Mouse (Mus musculus) heart, postnatal 10 days (tissue): Measurements from ENCODE around the gene Tjp2. TPM values are rescaled to one million over a fixed set of nuclear protein-coding genes. Genes with fewer than 3 reads are reported as not detected.
"Not testable (repeated sequence)": the region's sequence is repeated elsewhere in the genome, so short reads cannot be mapped to it uniquely, and the experiment has no call there.

Source experiments
- DNase-seq, 2 experiments: peaks; one replicate each; pipeline ENCODE4 v3.0.0; 2021
- intact Hi-C: fragments of 180-260 bp; cut with DNase I; formaldehyde crosslinking; loops from one replicate; pipeline ENCODE4 v1.15.1; 2025
- total RNA-seq, 2 experiments: library from RNA; stranded (reverse); gene quantifications; 2 replicates each; pipeline ENCODE4 v1.2.3; 2021

Tjp2 gene
- total RNA-seq, 2 experiments from 2014 or later = 28.3 to 33.3 TPM

DNA sequence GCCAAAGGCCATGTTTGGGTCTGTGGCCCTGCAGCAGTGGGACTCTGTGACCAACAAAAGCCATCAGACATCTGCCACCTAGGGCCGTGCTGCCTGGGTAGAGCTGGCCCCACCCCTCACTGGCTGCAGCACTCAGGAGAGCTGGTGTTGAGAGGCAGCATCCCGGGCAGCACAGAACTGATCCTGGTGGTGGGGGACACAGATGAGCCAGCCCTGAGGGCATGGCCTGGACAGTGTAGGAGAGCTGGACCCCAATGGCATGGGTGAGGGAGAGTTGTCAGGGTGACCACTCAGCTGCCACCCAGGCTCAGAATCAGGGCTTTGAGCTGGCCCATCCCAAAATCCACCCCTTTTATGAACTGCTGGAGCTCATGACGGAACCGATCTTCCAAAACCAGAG lies 87.4 kb downstream of the Tjp2 start:
- no peak for DNase-seq
- intact Hi-C loops = no loop called here

DNA sequence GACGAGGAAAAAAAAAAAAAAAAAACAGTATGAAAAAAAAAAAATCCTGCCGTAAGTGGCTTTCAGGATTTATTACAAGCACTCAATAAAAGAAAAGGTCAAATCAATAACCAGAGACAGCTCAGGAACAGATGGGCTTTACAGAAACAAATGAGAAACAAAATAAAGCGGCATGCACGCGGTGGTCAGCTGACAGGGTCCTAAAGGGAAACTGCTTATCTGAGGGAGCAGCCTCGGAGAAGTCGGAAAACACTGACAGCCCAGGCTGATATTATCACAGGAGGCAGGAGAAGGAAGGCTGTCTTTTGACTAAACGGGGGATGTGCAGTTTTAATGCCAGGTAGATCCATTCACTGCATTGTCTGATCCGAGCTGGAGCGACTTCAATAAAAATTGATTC lies 89.8 kb downstream of the Tjp2 start:
- intact Hi-C loops = no loop called here

DNA sequence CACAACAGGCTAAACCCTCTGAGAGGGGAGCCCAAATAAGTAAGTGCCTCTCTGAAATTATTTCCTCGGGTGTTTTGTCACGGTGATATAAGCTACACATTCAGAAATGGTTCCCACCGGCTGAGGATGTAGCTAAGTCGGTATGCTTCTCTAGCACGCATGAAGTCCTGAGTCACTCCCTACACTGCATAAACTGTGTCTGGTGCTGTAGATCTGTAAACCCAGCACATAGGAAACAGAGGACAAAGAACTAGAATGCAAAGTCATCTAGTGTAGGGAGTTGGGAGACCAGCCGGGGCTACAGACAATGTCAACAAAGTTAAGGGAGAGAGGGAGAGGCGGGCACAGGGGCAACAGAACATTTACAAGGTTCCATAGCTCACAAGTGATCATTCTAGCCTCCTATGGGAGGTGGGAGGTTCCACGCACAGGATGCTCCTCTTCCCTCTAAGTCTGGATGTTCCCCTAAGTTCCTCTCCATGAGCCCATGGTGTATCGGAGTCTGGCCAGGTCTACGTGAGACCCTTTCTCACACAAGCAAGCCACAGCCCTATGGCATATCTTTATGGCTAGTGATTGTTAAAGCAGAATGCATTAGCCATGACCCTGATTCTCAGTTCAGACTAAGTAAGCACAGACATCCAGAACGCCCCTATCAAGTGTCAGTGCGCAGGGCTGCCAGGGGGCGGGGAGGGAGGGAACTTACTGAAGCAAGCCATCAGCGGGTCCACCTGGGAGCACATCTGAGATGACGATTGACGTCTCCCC lies 90.5 kb downstream of the Tjp2 start:
- peak in 1 of 2 experiments; percentile 18 for DNase-seq
- intact Hi-C loops = no loop called here

More for the DNA sequence above, 89.8 kb downstream of the Tjp2 start:
- peak in 1 of 2 experiments; percentile 28 for DNase-seq

- intact Hi-C loops = no loop called here
- no peak for DNase-seq
Observed at GRCm38 (mm10) chr19:24123534-24124290, 101.1 kb downstream of the Tjp2 start.

DNA sequence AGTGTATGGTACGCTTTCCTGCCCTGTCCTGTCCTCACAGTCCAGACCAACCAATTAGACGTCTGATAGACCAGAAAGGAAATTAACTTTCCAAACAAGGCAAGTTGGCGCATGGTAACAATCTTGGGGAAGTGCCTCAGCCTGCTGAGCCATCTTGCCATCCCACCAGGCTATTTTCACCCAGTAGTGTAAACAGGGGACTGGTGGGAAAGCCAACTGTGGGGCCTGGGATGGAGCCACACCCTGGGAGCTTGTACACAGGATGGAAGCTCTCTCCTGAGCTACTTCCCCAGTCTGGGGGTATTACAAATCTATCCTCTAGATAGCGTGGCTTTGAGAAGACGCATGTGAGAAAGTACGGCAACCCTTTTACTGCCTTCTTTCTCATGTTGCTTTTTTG lies 101.7 kb downstream of the Tjp2 start:
- no peak for DNase-seq
- intact Hi-C loops = no loop called here

GRCm38 (mm10) chr19:24122647-24123046 lies 102.2 kb downstream of the Tjp2 start:
- DNase-seq = no peak
- intact Hi-C loops = no loop called here

- DNase-seq = no peak
- intact Hi-C loops = no loop called here
Observed at GRCm38 (mm10) chr19:24120811-24121210, 104.0 kb downstream of the Tjp2 start.

- intact Hi-C loops = no loop called here
- DNase-seq = peak in 1 of 2 experiments; percentile 22
Observed at GRCm38 (mm10) chr19:24118775-24119174, 106.1 kb downstream of the Tjp2 start.

DNA sequence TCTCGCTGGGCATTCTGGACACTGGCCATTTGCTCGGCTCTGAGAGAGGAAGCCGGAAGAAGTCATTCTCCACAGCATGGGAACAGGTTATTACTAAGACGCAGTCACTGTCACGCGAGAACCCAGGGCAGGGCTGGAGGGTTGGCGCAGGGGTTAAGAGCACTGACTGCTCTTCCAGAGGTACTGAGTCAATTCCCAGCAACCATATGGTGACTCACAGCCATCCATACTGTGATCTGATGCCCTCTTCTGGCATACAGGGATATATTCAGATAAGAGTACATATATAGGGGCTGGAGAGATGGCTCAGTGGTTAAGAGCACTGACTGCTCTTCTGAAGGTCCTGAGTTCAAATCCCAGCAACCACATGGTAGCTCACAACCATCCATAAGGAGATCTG lies 113.2 kb downstream of the Tjp2 start:
- DNase-seq = no peak
- intact Hi-C loops = no loop called here

GRCm38 (mm10) chr19:24107707-24108106 lies 117.1 kb downstream of the Tjp2 start:
- intact Hi-C loops = no loop called here
- peak in 1 of 2 experiments; percentile 28 for DNase-seq

DNA sequence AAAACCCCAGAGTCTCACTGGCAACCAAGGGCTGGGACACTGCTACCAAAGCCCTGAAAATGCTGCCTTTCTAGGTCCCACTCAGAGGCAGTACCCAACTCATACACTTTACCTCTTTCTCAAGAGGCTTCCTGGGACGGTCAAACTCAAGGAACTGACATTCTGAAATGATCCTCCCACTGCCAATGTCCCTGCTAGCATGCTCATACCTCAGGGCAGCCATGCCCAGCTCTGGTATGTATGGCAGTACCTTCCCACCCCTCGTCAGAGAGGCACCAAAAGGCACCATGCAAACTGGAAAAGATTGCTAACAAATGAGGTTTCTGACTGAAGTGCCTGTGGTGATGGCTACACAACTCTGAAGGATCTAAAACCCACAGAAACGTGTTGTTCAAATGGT lies 121.0 kb downstream of the Tjp2 start:
- intact Hi-C loops = loop anchor here (5.0 kb wide), 1 partner anchor 122 kb away; no protein-coding TSS in a partner anchor
- no peak for DNase-seq

- intact Hi-C loops = loop anchor here (5.0 kb wide), 1 partner anchor 120 kb away; no protein-coding TSS in a partner anchor
- DNase-seq = no peak
Observed at GRCm38 (mm10) chr19:24102562-24103126, 122.2 kb downstream of the Tjp2 start.

GRCm38 (mm10) chr19:24101183-24101582 lies 123.6 kb downstream of the Tjp2 start:
- intact Hi-C loops = loop anchor here (5.0 kb wide), 1 partner anchor 119 kb away; no protein-coding TSS in a partner anchor
- no peak for DNase-seq

- DNase-seq = no peak
- intact Hi-C loops = no loop called here
Observed at GRCm38 (mm10) chr19:24098691-24099090, 126.1 kb downstream of the Tjp2 start.

GRCm38 (mm10) chr19:24097666-24098455 lies 127.0 kb downstream of the Tjp2 start:
- peak in 1 of 2 experiments; percentile 27 for DNase-seq
- intact Hi-C loops = no loop called here

DNA sequence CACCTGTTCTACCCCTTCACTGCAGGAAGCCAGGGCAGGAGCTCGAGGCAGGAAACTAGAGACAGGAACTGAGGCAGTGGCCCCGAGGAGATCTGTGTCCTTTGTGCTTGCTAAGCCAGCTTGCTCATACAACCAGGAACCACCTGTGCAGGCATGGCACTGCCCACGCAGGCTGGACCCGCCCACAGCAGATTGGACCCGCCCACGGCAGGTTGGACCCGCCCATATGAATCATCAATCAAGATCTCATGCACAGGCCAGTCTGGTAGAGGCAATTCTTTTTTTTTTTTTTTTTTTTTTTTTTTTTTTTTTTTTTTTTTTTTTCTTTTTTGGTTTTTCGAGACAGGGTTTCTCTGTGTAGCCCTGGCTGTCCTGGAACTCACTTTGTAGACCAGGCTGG lies 132.8 kb downstream of the Tjp2 start:
- DNase-seq, intact Hi-C loops: not testable (repeated sequence)

- DNase-seq = no peak
- intact Hi-C loops = no loop called here
Observed at GRCm38 (mm10) chr19:24090366-24090765, 134.5 kb downstream of the Tjp2 start.

- intact Hi-C loops = no loop called here
Observed at GRCm38 (mm10) chr19:24085306-24085705, 139.5 kb downstream of the Tjp2 start.

GRCm38 (mm10) chr19:24080417-24081080 lies 144.3 kb downstream of the Tjp2 start:
- DNase-seq = peak; percentile 30 to 56
- intact Hi-C loops = no loop called here

More at GRCm38 (mm10) chr19:24085306-24085705, 139.5 kb downstream of the Tjp2 start:
- DNase-seq = no peak

GRCm38 (mm10) chr19:24077658-24078057 lies 147.2 kb downstream of the Tjp2 start:
- intact Hi-C loops = no loop called here

More at GRCm38 (mm10) chr19:24077658-24078057, 147.2 kb downstream of the Tjp2 start:
- no peak for DNase-seq
